Mouse (Mus musculus): ENCODE results near the gene Bicra. TPM values are rescaled to one million over a fixed set of nuclear protein-coding genes. Genes with fewer than 3 reads are reported as not detected.

Bicra gene
- polyA plus RNA-seq (2014; fragmentation: Illumina TruSeq; extraction: RNeasy Lipid Tissue Mini Kit (QIAGEN cat#74804); ENCODE audit: insufficient read depth, low read depth, low replicate concordance): 2.7 TPM

GRCm38 (mm10) chr7:16047338-16048146, at the start of gene Bicra:
TSS of gene Bicra (minus strand) at chr7:16047921.

GRCm38 (mm10) chr7:16061219-16062098, 13.7 kb upstream of the Bicra start, which contains the start of gene Zfp541:
TSS of gene Zfp541 (plus strand) at chr7:16061814.

GRCm38 (mm10) chr7:15967312-15967711, 80.4 kb downstream of the Bicra start, which contains the start of gene Ehd2:
TSS of gene Ehd2 (minus strand) at chr7:15967567.

GRCm38 (mm10) chr7:15945721-15946536, 101.8 kb downstream of the Bicra start, which contains the start of gene Nop53:
TSS of gene Nop53 (minus strand) at chr7:15946074.

DNA sequence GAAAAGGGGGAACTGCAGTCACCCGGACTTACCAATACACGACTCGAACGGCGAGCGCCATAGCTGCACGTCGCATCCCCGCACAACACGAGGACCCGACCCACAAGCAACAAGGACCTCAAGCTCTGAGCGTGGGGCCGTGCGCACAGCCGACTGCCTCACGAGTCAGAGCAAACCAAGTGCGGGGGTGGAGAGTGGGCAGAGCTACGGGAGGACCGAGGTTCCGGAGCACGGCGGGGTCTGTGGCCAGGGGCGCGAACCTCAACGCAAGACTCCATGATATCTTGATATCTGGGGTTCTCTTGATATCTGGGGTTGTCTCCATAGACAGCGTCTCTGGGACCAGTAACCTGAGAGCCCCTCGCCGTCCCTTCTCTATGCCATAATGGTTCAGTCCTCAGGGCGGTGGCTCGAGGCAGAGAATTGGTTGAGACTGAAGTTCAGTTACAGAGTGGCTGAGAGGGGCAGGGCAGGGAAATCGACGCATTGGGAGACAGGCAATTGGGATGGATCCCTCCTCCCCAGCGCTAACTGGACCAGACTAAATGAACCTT, 125.4 kb downstream of the Bicra start, which contains the start of gene Selenow:
Selenow (minus strand) TSS at position 183 of the 554 bp plus-strand sequence.

Other genes starting within 250 kb of the Bicra start
- gene Obox6, start 208.2 kb downstream of the Bicra start, polyA plus RNA-seq (2014; fragmentation: Illumina TruSeq; extraction: RNeasy Lipid Tissue Mini Kit (QIAGEN cat#74804); ENCODE audit: insufficient read depth, low read depth, low replicate concordance): not detected
- gene Crx, start 168.0 kb downstream of the Bicra start, polyA plus RNA-seq (2014; fragmentation: Illumina TruSeq; extraction: RNeasy Lipid Tissue Mini Kit (QIAGEN cat#74804); ENCODE audit: insufficient read depth, low read depth, low replicate concordance): not detected
- not detected for gene Crxos, start 165.3 kb downstream of the Bicra start, polyA plus RNA-seq (2014; fragmentation: Illumina TruSeq; extraction: RNeasy Lipid Tissue Mini Kit (QIAGEN cat#74804); ENCODE audit: insufficient read depth, low read depth, low replicate concordance)
- gene Selenow, start 125.5 kb downstream of the Bicra start, polyA plus RNA-seq (2014; fragmentation: Illumina TruSeq; extraction: RNeasy Lipid Tissue Mini Kit (QIAGEN cat#74804); ENCODE audit: insufficient read depth, low read depth, low replicate concordance): 594 TPM
- gene Nop53, start 101.8 kb downstream of the Bicra start, polyA plus RNA-seq (2014; fragmentation: Illumina TruSeq; extraction: RNeasy Lipid Tissue Mini Kit (QIAGEN cat#74804); ENCODE audit: insufficient read depth, low read depth, low replicate concordance): 186 TPM
- gene Ehd2, start 80.4 kb downstream of the Bicra start, polyA plus RNA-seq (2014; fragmentation: Illumina TruSeq; extraction: RNeasy Lipid Tissue Mini Kit (QIAGEN cat#74804); ENCODE audit: insufficient read depth, low read depth, low replicate concordance): 87.4 TPM
- gene Zfp541, start 13.9 kb upstream of the Bicra start, polyA plus RNA-seq (2014; fragmentation: Illumina TruSeq; extraction: RNeasy Lipid Tissue Mini Kit (QIAGEN cat#74804); ENCODE audit: insufficient read depth, low read depth, low replicate concordance): not detected
- 58.6 TPM for gene Napa, start 50.5 kb upstream of the Bicra start, polyA plus RNA-seq (2014; fragmentation: Illumina TruSeq; extraction: RNeasy Lipid Tissue Mini Kit (QIAGEN cat#74804); ENCODE audit: insufficient read depth, low read depth, low replicate concordance)
- gene Kptn, start 72.0 kb upstream of the Bicra start, polyA plus RNA-seq (2014; fragmentation: Illumina TruSeq; extraction: RNeasy Lipid Tissue Mini Kit (QIAGEN cat#74804); ENCODE audit: insufficient read depth, low read depth, low replicate concordance): 13.3 TPM
- 0.25 TPM for gene Slc8a2, start 81.9 kb upstream of the Bicra start, polyA plus RNA-seq (2014; fragmentation: Illumina TruSeq; extraction: RNeasy Lipid Tissue Mini Kit (QIAGEN cat#74804); ENCODE audit: insufficient read depth, low read depth, low replicate concordance)
- 7.1 TPM for gene Meis3, start 127.2 kb upstream of the Bicra start, polyA plus RNA-seq (2014; fragmentation: Illumina TruSeq; extraction: RNeasy Lipid Tissue Mini Kit (QIAGEN cat#74804); ENCODE audit: insufficient read depth, low read depth, low replicate concordance)
- 5.7 TPM for gene Dhx34, start 174.1 kb upstream of the Bicra start, polyA plus RNA-seq (2014; fragmentation: Illumina TruSeq; extraction: RNeasy Lipid Tissue Mini Kit (QIAGEN cat#74804); ENCODE audit: insufficient read depth, low read depth, low replicate concordance)
- gene C5ar2, start 196.2 kb upstream of the Bicra start, polyA plus RNA-seq (2014; fragmentation: Illumina TruSeq; extraction: RNeasy Lipid Tissue Mini Kit (QIAGEN cat#74804); ENCODE audit: insufficient read depth, low read depth, low replicate concordance): 1.2 TPM
- gene C5ar1, start 211.6 kb upstream of the Bicra start, polyA plus RNA-seq (2014; fragmentation: Illumina TruSeq; extraction: RNeasy Lipid Tissue Mini Kit (QIAGEN cat#74804); ENCODE audit: insufficient read depth, low read depth, low replicate concordance): 10.3 TPM
- 21.4 TPM for gene Inafm1, start 225.7 kb upstream of the Bicra start, polyA plus RNA-seq (2014; fragmentation: Illumina TruSeq; extraction: RNeasy Lipid Tissue Mini Kit (QIAGEN cat#74804); ENCODE audit: insufficient read depth, low read depth, low replicate concordance)
- 58.7 TPM for gene Ccdc9, start 238.9 kb upstream of the Bicra start, polyA plus RNA-seq (2014; fragmentation: Illumina TruSeq; extraction: RNeasy Lipid Tissue Mini Kit (QIAGEN cat#74804); ENCODE audit: insufficient read depth, low read depth, low replicate concordance)